Mouse (Mus musculus) layer of hippocampus, adult 9-11 months (tissue): Measurements from ENCODE around the gene Col28a1.

Experiments
- DNase-seq: peaks from one replicate; pipeline ENCODE4 v3.0.0; 2022

Col28a1 gene

DNA sequence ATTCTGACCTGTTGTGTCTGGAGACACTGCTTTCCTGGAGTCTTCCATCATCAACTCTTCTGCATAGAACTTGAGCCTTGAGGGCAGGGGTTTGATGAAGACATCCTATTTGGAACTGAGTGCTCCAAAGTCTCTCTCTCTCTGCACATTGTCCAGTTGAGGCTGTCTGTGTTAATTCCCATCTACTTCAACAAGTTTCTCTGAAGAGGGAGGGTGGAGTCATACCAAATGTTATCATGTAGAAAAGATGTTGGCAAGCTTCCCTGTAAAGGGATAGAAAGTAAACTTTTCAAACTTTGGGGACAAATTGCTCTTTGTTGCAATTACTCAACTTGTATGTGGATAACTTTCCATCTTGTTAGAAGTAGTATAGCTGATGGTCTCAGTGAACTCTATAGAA lies at the start of gene Col28a1:
Gene Col28a1 (minus strand): TSS at position 101 of the 400 bp plus-strand sequence.
- DNase-seq = no peak

- DNase-seq = no peak
Measured at GRCm38 (mm10) chr6:8228596-8228995, 36.2 kb upstream of the Col28a1 start.

DNA sequence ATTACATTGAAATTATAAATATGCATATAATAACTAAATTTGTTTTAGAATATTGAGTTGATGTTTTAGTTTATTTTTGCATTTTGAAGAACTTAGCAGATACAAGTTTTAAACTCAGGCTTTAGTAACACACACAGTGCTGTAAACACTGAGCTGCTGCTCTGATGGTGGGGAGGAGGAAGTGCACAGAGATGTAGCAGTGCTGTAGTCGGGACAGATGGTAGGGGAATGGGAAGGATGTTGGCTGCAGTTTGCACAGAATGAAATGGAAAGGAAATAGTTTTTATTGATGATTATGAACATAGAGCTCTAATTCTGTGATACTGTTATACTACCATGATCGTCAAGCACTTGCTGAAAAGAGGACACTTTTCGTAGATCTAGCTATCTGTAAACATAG lies 34.6 kb upstream of the Col28a1 start:
- DNase-seq = peak; percentile 54

DNA sequence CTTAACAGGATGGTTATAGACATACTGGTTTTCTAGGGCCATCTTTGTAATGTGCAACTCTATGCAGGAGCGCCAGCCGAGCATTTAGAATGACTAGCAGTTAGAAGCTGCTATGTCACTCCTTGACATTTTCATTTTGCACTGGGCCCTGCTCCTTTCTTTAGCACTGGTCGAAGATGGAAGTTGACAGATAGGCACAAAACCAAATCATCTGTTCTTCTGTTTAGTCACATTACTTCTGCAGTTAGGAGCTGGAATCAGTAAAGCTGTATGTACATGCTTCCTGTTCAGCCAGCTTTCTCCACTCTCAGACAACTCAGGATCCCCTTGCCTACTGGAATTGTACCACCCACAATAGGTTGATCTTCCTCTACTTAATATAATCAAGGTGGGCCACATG lies 18.2 kb upstream of the Col28a1 start:
- no peak for DNase-seq

DNA sequence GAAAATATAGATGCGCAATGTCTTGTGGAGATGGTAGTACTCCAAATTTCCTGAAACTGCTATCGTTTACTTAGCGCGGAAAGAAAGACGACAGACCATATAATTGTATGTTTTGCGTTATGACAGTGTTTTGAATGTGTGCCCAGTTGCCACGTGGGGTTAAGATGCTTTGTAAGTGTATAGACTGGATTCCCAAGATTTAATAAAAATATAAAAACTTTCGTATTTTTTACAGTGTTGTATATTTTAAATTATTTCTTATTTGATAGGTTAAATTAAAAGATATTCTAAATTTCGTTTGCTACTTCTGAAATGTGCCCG lies 17.4 kb upstream of the Col28a1 start:
- no peak for DNase-seq

- peak; percentile 84 for DNase-seq
Measured at GRCm38 (mm10) chr6:8209047-8209865, 16.8 kb upstream of the Col28a1 start, which contains the start of gene Mios. Mios (plus strand) TSS chr6:8209222.

DNA sequence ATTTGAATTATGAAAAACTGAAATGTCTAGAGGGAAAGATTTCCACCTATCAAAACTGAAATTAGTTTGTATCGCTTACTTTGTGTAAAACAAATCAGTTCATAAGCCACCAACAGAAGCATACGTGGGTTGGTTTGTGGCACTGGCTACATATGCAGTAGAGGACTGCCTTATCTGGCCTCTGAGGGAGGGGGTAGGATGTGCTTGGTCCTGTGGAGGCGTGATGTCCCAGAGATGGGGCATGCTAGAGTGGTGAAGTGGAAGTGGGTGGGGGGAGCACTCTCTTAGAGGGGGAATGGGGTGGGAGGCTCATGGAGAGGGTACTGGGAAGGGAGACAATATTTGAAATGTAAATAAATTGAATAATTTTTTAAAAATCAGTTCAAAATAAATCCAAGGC lies 2.5 kb downstream of the Col28a1 start:
- no peak for DNase-seq

DNA sequence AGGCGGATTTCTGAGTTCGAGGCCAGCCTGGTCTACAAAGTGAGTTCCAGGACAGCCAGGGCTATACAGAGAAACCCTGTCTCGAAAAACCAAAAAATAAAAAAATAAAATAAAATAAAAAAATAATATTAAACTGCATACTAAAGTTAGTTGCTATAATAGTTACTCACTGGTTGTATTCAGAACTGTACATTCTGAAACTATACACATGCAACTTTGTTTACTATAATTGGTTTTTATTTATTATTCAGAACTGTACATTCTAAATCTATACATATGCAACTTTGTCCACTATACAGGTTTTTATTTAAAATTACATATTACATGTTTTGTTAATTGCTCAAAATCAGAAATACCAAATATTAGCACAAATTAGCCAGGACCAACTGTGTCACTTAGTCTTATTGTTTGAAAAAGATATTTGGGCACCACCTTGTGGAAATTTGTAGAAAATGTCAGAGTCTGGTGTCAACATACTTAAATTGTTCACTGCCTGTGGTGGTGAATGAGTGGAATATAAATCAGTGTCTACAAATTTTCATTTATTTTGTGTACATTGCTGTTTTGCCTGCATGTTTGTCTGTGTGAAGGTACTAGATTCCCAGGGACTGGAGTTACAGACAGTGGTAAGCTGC lies 3.7 kb downstream of the Col28a1 start:
- DNase-seq = no peak

DNA sequence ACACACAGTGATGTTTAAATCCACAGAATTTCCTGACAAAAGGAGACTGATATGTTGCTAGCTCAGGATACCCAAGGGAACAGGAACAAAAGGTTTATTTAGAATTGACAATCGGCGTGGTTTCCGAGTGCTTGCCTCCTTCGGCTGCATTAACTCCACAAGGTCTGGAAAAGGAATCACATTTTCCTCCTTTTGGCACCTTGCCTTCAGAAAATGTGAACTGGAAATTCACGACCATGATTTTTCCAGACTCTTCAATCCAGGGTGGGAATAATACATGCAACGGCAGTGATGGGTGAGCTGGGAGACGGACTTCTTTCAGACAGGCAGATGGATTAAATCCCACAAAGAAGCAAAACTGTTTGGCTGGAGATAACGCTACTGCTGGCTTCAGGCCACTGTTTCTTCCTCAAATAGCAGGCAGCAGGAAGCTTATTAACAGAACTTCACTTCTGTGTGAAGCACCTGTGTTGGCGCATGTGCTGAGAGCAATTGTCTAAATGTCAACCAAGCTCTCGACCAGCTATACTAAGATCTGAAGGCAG lies 13.9 kb downstream of the Col28a1 start:
- DNase-seq = peak; percentile 20

GRCm38 (mm10) chr6:8176116-8176515 lies 16.3 kb downstream of the Col28a1 start:
- DNase-seq = no peak

- no peak for DNase-seq
Measured at GRCm38 (mm10) chr6:8175346-8175745, 17.1 kb downstream of the Col28a1 start.

DNA sequence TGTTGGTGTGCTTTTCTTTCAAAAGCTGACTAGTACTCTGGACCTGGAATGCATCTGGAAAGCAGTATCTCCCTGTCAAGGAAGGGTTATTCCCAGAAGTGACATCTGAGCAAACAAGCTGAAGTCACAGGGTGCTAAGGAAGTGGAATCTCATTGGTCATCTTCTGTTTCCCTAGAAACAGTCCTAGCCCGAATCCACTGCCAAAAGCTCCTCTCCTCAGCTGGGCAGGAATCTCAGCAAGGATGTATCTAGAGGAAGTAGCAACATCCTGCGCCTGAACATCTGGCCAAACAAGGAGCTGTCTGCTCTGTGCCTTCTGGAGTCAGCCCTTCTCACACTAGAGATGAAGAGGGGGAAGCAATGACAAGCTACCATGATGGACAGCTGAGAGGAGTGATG lies 18.4 kb downstream of the Col28a1 start:
- DNase-seq = no peak

DNA sequence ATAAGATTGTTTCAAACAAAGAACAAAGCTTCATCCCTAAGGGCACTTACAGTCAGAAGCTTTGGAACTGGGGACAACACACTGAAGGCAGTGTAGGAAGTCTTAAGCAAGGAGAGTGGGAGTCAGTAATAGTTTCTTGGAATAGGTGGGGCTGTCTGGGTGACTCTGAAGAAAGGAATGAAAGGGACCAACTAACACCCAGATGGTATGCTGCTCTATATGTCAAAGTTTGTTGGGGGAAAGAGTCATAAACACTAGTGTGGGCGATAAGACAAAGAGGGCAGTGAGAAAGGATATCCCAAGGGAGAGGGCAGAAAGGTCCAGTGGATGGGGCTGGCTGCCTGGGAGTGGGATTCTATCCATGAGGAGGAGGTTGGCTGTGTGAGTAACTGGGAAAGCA lies 20.3 kb downstream of the Col28a1 start:
- no peak for DNase-seq

GRCm38 (mm10) chr6:8164741-8165140 lies 27.7 kb downstream of the Col28a1 start:
- no peak for DNase-seq

GRCm38 (mm10) chr6:8160001-8160400 lies 32.4 kb downstream of the Col28a1 start:
- DNase-seq = no peak

DNA sequence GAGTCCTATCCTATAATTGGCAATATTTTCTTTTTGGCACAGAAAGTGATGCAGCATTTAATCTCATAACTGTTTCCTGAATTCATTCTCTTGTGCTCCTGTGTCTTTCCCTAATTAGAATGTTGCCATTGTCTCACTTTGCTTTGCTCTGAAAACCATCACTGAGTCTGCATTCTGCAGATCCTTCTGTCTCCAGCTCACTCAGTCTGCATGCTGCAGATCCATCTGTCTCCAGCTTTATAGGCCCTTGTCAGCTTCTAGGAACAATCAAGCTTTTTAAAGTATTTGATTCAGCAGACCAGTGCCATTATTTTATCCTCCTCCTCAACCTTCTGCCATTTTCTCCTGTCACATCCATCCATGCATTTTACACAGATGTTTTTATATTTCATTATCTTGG lies 35.3 kb downstream of the Col28a1 start:
- DNase-seq = peak; percentile 47

GRCm38 (mm10) chr6:8152551-8153361 lies 39.7 kb downstream of the Col28a1 start:
- no peak for DNase-seq

DNA sequence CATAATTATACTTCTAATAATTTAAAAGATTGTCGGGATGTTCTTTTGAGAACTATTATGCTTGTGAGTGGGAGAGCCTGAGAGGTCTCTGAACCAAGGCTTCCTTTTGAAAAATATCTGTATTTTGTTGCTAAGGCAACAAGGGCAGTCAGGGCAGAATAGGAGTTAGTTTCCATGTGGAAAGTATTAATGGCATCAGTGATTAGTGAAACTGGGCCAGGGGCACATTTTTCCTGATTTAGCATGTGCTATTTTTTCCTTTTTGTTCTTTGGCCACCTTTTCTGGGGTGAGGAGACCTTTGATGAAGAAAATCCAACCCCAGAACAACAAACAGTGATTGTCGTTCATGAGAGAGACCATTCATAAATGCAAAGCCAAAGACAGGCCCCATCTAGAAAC lies 43.5 kb downstream of the Col28a1 start:
- no peak for DNase-seq

DNA sequence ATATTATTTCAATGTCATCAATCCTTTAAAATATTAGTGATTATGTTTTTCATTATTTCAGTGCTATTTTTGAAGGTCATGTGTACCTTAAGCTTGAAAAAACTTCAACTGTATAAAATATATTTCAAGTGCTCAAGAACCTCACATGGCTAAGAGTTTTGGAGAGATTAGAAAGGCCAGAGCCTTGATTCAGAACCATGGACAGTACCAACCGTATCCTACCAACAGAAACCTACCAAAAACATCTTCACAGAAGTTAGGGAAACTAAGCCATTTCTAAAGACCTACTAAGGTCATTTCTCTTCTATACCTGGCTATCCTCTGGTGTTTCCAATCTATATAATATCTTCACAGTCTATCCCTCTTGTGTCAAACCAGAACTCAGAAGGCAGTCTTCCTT lies 50.5 kb downstream of the Col28a1 start:
- DNase-seq = no peak

DNA sequence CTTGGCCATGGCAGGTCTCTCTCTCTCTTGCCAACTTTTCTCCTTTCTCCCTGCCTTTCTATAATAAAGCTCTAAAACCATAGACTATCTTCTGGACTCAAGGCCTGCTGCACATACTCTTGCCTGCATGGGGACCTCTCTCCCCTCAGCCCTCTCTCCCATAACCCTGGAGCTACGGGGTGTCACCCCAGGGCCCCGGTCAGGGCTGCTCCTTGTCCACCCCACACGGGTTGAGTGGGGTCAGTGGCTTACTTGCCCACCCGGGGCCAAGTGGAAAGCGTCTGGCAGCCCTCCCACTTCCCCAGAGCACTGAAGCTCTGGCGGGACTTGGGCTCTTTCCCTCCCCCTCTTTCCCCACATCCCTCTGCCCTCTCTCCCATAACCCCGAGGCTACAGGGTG lies 62.3 kb downstream of the Col28a1 start:
- DNase-seq = no peak

DNA sequence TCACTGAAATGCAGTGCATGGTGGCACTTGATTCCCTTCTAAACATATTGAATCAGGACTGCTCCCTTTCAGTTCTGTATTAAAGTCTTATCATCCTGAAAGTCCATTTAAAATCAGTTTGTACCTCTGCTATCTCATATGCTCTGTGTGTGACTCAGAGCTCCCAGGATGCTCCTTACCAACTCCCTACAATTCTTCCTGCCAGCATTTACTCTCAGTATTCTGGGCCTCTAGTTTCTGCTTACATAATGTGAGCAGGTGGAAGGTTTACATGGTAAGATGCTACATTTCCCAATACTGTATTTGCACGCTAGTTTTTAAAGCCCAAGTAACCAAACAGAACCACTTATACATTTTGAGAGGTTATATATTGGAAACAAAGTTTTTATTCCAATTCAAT lies 64.3 kb downstream of the Col28a1 start:
- DNase-seq = no peak

DNA sequence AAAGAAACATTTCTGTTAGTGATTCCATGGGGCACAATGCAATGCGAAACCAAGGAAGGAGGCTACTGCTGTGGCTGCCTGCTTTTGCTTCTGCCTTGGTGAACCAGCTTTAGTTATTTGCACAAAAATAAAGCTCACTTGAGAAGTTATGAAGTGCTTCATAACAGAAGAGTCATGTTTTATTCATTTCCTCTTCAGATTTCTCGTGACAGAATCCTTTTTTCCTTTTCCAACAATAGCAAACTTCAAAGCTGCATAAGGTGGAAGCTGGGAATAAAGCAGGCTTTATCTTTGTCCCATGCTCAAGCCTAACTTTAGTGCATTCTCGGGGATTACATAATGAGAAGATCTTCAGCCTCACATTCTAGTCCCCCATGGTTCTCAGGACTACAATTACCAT lies 65.9 kb downstream of the Col28a1 start:
- no peak for DNase-seq

GRCm38 (mm10) chr6:8119116-8119515 lies 73.3 kb downstream of the Col28a1 start:
- DNase-seq = no peak

DNA sequence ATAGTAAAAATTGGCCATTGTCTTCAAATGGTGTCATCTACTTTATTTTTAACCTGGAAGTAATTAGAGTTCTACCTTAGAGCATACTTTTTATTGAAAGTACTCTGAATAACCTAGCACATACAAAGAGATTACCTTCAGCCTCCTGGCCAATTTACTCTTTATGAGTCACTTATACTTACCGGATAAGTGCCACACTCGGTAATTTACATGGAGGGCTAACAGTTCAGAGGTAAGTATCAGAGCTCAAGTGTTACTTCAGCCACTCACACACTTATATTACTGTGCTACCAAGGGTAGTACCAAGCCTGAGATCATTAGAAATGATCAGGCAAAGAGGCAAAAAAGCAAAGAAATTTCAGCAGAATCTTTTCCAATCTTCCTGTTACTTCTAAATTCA lies 73.8 kb downstream of the Col28a1 start:
- no peak for DNase-seq
